Mouse (Mus musculus) telencephalon, adult 2 months (tissue): ENCODE results near the gene Ptpra.

Source experiments
- DNase-seq: peaks from one replicate; pipeline ENCODE4 v3.0.0-alpha.2; 2011; ENCODE audit warnings: low read depth, low spot score

Gene Ptpra

DNA sequence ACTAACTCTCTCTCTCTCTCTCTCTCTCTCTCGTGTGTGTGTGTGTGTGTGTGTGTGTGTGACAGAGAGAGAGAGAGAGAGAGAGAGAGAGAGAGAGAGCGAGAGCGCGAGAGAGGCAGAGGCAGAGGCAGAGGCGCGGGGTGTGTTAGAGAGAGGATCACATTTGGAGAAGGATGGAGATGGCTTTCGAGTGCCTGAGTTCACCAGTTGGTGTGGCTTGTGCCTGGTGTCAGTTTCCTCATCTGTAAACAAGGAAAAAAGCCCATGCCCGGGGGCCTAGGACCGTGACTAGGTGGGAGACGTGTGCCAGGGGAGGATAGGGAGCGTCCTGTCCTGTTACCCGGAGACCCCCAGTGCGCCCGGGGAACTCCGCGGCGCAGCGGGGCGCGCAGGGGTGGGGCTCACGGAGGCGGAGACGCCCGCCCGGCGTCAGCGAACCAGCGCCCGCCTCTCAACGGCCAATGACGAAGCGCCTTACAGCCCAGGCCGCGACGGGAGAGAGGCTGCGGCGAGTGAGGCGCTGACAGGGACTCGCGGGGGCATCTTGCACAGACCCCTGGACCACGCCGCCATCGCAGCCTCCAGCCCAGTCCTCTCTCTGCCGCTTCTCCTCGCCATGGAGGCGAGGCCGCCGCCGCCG, at the start of gene Ptpra:
Ptpra (plus strand) TSS at position 485 of the 640 bp plus-strand sequence.
- DNase-seq = peak; percentile 76

GRCm38 (mm10) chr2:130401891-130402290, 48.2 kb upstream of the Ptpra start:
- no peak for DNase-seq

DNA sequence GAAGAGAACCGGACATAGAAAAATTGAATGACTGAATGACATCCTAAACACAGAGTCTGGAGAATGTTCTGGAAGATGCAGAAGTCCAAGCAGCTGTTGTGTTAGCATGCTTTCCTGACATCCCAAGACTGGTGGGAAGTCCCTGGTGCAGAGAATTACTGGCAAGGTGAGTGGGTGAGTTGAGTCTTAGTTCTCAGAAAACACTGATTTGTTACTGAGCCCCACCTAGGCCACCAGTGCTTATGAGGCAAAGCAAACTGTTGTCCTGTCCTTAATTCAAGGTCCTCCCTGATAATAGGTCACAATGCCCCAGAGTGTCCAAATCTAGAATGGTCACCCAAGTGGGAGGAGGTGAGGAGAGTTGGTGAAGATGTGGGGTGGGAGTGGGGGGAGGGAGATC, 45.1 kb upstream of the Ptpra start, which contains the start of the genes Gm28372 and 1700020A23Rik:
Gm28372 (plus strand) TSS at position 301 of the 400 bp plus-strand sequence.
1700020A23Rik (plus strand) TSS at position 321 of the 400 bp plus-strand sequence.
- no peak for DNase-seq

GRCm38 (mm10) chr2:130406178-130406577, 43.9 kb upstream of the Ptpra start, which contains the start of gene Tmem239:
Tmem239 (plus strand) TSS chr2:130406478.
- no peak for DNase-seq

GRCm38 (mm10) chr2:130408194-130408593, 41.9 kb upstream of the Ptpra start:
- DNase-seq = no peak

- DNase-seq = peak; percentile 23
Observed at GRCm38 (mm10) chr2:130411558-130412495, 38.3 kb upstream of the Ptpra start.

DNA sequence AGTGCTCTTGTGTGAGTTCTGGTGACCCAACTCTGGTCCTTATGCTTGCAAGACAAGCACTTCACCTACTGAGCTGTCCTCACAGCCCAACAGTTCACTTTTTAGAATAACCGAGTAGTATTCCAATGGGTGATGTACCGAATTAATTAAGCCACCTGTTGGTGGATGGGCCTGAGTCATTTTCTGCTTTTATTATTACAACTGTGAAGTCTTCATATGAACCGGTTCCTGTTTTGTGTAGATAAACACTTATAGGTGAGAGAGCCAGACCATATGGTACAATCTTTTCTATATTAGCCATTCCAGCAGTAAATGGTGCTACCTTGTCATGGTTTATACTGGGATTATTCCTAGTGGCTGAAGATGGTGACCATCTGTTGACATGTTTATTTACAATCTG, 37.3 kb upstream of the Ptpra start:
- no peak for DNase-seq

DNA sequence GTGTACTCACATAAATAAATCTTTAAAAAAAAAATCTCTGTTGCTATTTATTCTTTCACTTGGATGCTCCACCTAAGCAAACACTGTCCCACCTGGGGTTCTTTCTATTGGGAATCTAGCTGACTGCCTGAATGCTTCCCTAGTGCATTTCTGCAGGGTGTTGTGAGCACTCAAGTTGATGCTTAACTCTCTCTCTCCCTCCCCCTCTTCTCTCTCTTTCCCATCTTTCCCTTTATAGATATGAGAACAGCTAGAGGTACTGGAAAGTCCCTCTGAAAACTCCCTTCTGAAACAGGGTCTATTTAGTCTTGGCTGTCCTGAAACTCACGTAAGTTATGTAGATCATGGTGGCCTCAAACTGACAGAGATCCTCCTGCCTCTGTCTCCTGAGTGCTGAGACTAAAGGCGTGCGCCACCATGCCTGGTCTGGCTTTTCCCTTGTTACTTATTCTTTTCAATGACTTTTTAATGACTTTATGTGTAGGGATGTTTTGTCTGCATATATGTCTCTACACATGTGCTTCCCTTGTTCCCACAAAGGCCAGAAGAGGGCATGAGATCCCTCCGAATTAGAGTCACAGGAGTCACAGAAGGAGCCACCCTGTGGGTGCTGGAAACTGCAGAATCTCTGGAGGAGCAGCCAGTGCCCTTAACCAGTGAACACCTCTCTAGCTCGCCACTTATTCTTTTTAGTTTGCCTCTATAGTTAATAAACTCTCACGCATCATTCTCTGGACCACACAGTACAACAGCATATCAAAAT, 35.8 kb upstream of the Ptpra start:
- DNase-seq = no peak

DNA sequence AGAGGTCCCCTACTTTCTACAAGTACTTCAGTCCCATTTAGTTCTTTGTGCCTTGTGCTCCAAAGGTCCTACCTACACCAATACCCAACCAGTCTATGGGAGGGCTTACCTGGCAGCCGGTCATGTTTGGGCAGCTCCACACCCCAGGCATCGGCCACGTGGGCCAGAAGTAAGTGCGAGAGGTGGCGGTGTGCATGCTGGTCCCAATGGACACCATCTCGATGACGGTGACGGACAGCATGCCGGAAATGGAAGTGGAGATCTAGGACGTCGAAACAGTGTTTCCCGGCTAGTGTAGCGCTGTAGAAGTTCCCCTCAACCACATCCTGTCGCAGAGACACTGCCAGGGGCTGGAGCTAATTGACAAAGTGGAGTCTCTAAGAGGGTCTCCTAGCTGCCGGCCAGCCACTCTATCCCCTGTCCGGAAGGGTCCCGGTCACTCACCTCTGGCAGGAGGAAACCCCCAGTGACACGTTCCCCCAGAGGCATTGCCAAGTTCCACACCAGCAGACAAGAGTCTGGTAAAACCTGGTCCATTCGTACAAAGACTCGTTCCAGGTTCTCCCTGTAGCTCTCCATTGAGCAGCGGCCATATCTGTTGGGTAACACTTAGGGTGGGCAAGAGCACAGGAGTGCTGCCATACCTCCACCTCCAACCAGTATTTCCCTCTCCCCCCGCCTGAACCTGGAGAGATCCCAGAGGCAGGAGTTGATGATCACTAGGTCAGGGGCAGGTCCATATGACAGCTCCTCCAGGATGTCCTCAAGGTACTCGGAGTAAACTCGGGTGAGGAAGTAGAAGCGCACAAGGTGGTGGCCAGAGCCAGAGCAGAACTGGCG, 28.1 kb upstream of the Ptpra start:
- DNase-seq = no peak

GRCm38 (mm10) chr2:130423397-130424125, 26.5 kb upstream of the Ptpra start:
- DNase-seq = peak; percentile 53

GRCm38 (mm10) chr2:130424126-130424853, 25.8 kb upstream of the Ptpra start, which contains the start of the genes Vps16 and Pced1a:
Vps16 (plus strand) TSS chr2:130424339.
Pced1a (minus strand) TSS chr2:130424701.
- peak; percentile 93 for DNase-seq

GRCm38 (mm10) chr2:130425112-130425511, 25.0 kb upstream of the Ptpra start:
- DNase-seq = peak; percentile 27

DNA sequence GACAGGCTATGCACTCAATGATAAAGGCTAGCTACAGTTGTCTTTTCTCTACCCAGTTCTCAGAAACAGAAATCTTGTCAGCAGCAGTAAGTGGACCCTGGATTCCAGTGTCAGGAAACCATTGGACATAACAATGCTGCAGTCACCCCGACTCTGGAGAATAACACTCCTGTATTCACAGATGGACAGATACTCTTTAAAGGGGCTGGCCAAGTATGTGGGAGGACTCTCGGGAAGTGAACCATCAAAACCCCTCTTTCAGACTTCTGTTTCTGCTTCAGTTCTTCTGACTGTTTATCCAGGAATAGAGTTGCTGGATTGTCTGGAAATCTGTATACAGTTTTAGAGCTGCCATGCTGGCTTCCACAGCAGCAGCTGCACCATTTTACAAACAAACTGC, 20.2 kb upstream of the Ptpra start:
- no peak for DNase-seq

GRCm38 (mm10) chr2:130430484-130430883, 19.6 kb upstream of the Ptpra start:
- DNase-seq = no peak

DNA sequence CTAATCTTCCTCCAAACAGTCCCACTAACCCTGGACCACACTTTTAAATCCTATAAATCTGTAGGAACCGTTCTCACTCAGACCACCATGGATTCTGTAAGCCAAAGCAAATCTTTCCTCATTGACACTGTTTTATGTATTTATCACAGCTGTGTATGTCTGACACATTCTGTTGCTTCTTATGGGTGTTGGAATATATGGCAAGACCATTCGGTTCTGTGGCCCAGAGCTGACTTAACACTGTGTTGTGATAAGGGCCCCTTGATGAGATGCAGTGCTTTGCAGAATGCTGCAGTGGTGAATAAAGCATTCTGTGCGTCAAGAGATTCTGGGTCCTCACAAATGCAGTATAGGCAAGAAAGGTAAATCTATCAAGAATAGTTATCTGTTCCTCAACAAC, 17.9 kb upstream of the Ptpra start:
- no peak for DNase-seq

DNA sequence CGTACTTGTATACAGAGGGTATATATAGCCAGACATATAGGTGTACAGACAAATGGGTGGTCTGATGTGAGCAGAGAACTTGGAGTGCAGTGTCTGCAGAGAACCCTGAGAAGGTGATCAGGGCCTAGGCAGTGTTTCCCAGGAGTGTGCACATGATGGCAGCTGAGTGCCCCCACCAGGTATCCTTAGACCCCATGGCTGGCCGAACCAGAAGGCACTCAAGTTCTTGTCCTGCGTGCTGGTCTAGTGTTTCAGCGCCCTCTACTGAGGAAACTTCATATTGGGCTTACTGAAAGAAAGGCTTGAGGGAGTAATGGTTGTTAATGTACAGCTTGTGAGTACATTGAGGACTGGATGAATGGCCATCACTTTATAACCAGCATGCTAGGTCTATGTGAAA, 16.9 kb upstream of the Ptpra start:
- DNase-seq = no peak

DNA sequence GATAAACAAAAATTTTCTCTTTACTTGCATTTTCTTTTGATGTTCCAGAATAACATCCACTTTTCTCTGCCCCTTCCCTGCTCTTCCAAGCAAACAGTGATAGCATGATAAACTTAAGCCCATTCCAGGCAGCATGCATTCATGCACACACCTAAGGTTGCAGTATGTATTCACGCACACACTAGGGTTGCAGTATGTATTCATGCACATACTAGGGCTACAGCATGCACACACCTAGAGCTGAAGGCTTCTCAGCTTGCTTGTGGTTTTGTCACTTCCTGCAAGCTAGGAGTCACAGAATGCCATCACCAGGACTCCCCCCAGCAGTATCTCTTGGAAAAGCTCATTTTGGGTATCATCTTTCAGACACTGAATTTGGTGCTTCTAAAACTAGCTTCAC, 13.3 kb upstream of the Ptpra start:
- DNase-seq = no peak

- DNase-seq = no peak
Observed at GRCm38 (mm10) chr2:130438861-130439260, 11.2 kb upstream of the Ptpra start.

DNA sequence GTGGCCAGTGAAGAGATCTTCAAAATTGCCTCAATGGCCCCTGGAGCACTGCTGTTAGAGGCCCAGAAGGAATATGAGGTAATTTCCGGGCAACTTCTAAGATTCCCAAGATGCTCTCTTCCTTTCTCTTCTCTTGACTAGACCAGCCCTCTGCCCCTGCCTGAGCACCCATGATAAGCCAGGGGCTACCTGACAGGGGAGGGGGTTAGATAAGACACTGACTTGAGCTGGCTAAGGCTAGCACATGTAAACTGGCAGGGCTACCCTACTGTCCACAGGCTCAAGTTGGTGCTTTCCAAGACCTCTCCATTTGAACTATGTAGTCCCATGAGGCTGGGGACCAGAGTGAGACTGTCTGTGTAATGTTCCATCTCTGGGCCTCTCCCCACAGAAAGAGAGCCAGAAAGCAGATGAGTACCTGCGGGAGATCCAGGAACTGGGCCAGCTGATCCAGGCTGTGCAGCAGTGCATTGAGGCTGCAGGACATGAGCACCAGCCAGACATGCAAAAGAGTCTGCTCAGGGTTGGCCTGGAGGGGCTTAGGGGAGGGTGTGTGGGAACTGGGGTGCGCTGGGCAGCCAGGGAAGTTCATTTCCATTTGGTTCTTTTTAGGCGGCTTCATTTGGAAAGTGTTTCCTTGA, 10.1 kb upstream of the Ptpra start:
- no peak for DNase-seq
